7 mouse cellular contexts compared by ENCODE assay signal in genomic region chr10:128674469-128675008, GRCm38 (mm10). TPM values are rescaled to one million over a fixed set of nuclear protein-coding genes. Genes with fewer than 3 reads are reported as not detected.
A peak's percentile ranks its signal among the peaks of the same experiment; 100 is the strongest.
DNase-seq lines count a peak whose midpoint lies in the region; ATAC-seq lines count a peak whose summit lies in the region.

No protein-coding gene starts in this region.

- ATAC-seq in liver, embryonic 11.5 days (replicated peaks; ENCODE audit: low FRiP score): peak; percentile 10; the same call in 1 of the 2 replicates

- H3K4me2 ChIP-seq in liver, embryonic 11.5 days: peak overlapping the region; percentile 99

- no peaks in the 10 kb centered on the region for H3K9me3 ChIP-seq in liver, embryonic 11.5 days (ENCODE audit: control insufficient read depth, low read length)

- peaks cover under 1% of the 10 kb centered on the region; the same call in 1 of the 2 replicates for H3K36me3 ChIP-seq in liver, embryonic 11.5 days (ENCODE audit: control insufficient read depth, insufficient read depth, low read length)

- WGBS in liver, embryonic 11.5 days: 3% methylated on average over 9 of the region's 9 CpGs

- H3K4me1 ChIP-seq in liver, embryonic 11.5 days (replicated peaks; ENCODE audit: control insufficient read depth, insufficient read depth, low read length): peaks cover 6% of the 10 kb centered on the region; the same call in 1 of the 2 replicates

- DNase-seq in thymus, postnatal 0 days (ENCODE audit: low spot score): peak; percentile 65
- no peak for DNase-seq in thymus, postnatal 36 days
- peak; percentile 63 for DNase-seq in embryo, embryonic 10 days (ENCODE audit: low spot score)
- DNase-seq in heart, postnatal 4 days: peak; percentile 19
- no peak for DNase-seq in liver, embryonic 11.5 days (ENCODE audit: low spot score)
- DNase-seq in naive thymus-derived CD4-positive, alpha-beta T cell, adult 2 months (ENCODE audit: low read depth): peak; percentile 78
- DNase-seq in ovary, postnatal 10 days (ENCODE audit: low spot score): no peak

- peak overlapping the region; percentile 61 for H3K27ac ChIP-seq in liver, embryonic 11.5 days (ENCODE audit: low read depth, low read length)

- H3K4me3 ChIP-seq in liver, embryonic 11.5 days (ENCODE audit: low read depth, low read length): peak overlapping the region; percentile 71

- H3K27me3 ChIP-seq in liver, embryonic 11.5 days (replicated peaks; ENCODE audit: control insufficient read depth, insufficient read depth, low read length): peaks cover under 1% of the 10 kb centered on the region; the same call in 1 of the 2 replicates

- peak overlapping the region; percentile 58 for H3K9ac ChIP-seq in liver, embryonic 11.5 days (ENCODE audit: low read depth, low read length)

RNA-seq across cellular contexts. Expression of gene Suox, which starts 0.7 kb away (rescaled TPM):
- polyA plus RNA-seq in thymus, postnatal 0 days (2015; fragmentation: Nextera tagmentation; extraction: Ambion mirVana): 13.4 and 16.9 TPM in 2 replicates
- 10 to 100 TPM; 11.6 to 12.1 TPM for total RNA-seq in heart, postnatal 4 days (2021)
- polyA plus RNA-seq in liver, embryonic 11.5 days (2014; fragmentation: Nextera tagmentation; extraction: Ambion mirVana): 12.4 and 12.5 TPM in 2 replicates

RNA-seq across cellular contexts. Expression of gene Rab5b, which starts 21.5 kb away (rescaled TPM):
- polyA plus RNA-seq in thymus, postnatal 0 days (2015; fragmentation: Nextera tagmentation; extraction: Ambion mirVana): 45.3 and 46.5 TPM in 2 replicates
- total RNA-seq in heart, postnatal 4 days (2021): 10 to 100 TPM; 65.1 to 66.3 TPM
- polyA plus RNA-seq in liver, embryonic 11.5 days (2014; fragmentation: Nextera tagmentation; extraction: Ambion mirVana): 46.9 and 47.1 TPM in 2 replicates

RNA-seq across cellular contexts. Expression of gene Ikzf4, which starts 28.7 kb away (rescaled TPM):
- 0.98 and 1.1 TPM in 2 replicates for polyA plus RNA-seq in thymus, postnatal 0 days (2015; fragmentation: Nextera tagmentation; extraction: Ambion mirVana)
- total RNA-seq in heart, postnatal 4 days (2021): 1 to 10 TPM; 1.7 to 2.4 TPM
- polyA plus RNA-seq in liver, embryonic 11.5 days (2014; fragmentation: Nextera tagmentation; extraction: Ambion mirVana): 0.96 and 1.3 TPM in 2 replicates

RNA-seq across cellular contexts. Expression of gene Pmel, which starts 29.5 kb away (rescaled TPM):
- 1.1 and 1.3 TPM in 2 replicates for polyA plus RNA-seq in thymus, postnatal 0 days (2015; fragmentation: Nextera tagmentation; extraction: Ambion mirVana)
- total RNA-seq in heart, postnatal 4 days (2021): 1 to 10 TPM; 1.3 to 1.8 TPM
- polyA plus RNA-seq in liver, embryonic 11.5 days (2014; fragmentation: Nextera tagmentation; extraction: Ambion mirVana): 0.83 and 0.85 TPM in 2 replicates

RNA-seq across cellular contexts. Expression of gene Cdk2, which starts 30.3 kb away (rescaled TPM):
- polyA plus RNA-seq in thymus, postnatal 0 days (2015; fragmentation: Nextera tagmentation; extraction: Ambion mirVana): 115 and 117 TPM in 2 replicates
- 10 to 100 TPM; 59.2 to 63.1 TPM for total RNA-seq in heart, postnatal 4 days (2021)
- 102 and 117 TPM in 2 replicates for polyA plus RNA-seq in liver, embryonic 11.5 days (2014; fragmentation: Nextera tagmentation; extraction: Ambion mirVana)

Comparison
In these comparisons a context has a peak if more than half of its experiments do, and no peak if none do; other contexts are left out.
1. DNase-seq: peak in thymus, postnatal 0 days (single experiment), embryo, embryonic 10 days (single experiment), heart, postnatal 4 days (single experiment) and naive thymus-derived CD4-positive, alpha-beta T cell, adult 2 months (single experiment); none in thymus, postnatal 36 days (0 of 2), liver, embryonic 11.5 days (single experiment) and ovary, postnatal 10 days (single experiment).